Mouse (Mus musculus): ENCODE results near the gene Slc27a4.

DNA sequence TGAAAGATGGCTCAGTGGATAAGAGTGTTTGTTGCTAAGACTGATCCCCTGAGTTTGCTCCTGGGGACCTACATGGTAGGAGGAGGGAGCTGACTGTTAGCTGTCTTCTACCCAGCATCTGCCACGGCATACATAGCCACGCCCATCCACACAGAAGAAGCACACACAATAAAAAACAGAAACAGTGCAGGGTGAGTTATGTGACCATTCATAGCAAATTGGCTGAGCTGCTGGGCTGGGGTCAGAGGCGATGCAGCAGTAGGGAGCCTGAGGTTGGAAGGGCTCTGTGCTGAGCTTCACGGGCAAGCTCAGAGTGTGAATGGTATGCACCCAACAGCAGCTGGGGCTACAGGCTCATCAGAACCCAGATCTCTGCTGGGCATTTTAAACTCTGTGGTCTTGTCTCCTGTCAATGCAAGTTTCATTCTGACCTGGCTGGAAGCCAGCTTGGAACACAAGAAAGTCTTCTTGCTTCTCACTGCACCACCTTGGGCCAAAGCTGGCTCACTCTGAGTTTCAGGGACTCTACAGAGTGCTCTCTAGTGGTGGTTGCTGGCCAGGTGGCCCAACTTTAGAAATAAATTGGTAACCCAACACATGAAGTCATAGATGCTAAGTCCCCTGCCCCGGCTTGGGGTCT lies 47.5 kb downstream of the Slc27a4 start:
- TF ChIP-seq CTCF (IDR thresholded peaks at IDR 0.05; ENCODE audit: control insufficient read depth, insufficient read depth, insufficient replicate concordance, low read depth, low read length) (no peak), POLR2A (IDR thresholded peaks at IDR 0.05; ENCODE audit: control insufficient read depth, low read depth, low read length) (no peak)
